Mouse (Mus musculus): ENCODE data around the gene Lilra6. TPM values are rescaled to one million over a fixed set of nuclear protein-coding genes. Genes with fewer than 3 reads are reported as not detected.
"Not testable (repeated sequence)": the region's sequence is repeated elsewhere in the genome, so short reads cannot be mapped to it uniquely, and the experiment has no call there.

Lilra6 gene
- polyA plus RNA-seq, 1 experiment: 2.2 TPM

- TF ChIP-seq CTCF (IDR thresholded peaks at IDR 0.05; ENCODE audit: borderline replicate concordance, control insufficient read depth, extremely low read depth, insufficient read depth, low read length, poor library complexity): no peak
- TF ChIP-seq POLR2A (IDR thresholded peaks at IDR 0.05; ENCODE audit: control insufficient read depth, extremely low read depth, insufficient read depth, low read length, poor library complexity): no peak
- no peaks in the 10 kb centered on the region for H3K4me1 ChIP-seq (replicated peaks; ENCODE audit: control insufficient read depth, insufficient read depth, low read length)
- no peak for DNase-seq
- H3K4me3 ChIP-seq (ENCODE audit: control insufficient read depth, insufficient read depth, low read length): no peak overlapping the region
- no peaks in the 10 kb centered on the region for H3K36me3 ChIP-seq (ENCODE audit: control insufficient read depth, insufficient read depth, low read length)
- WGBS: 66% methylated on average over 1 of the region's 1 CpGs
- H3K27ac ChIP-seq (ENCODE audit: control insufficient read depth, insufficient read depth, low read length): no peak overlapping the region
- H3K27me3 ChIP-seq (ENCODE audit: control insufficient read depth, insufficient read depth, low read length): no peaks in the 10 kb centered on the region
These were observed 24.7 kb upstream of the Lilra6 start for GRCm38 (mm10) chr7:3939866-3940525.

GRCm38 (mm10) chr7:3935473-3935872 is 20.2 kb upstream of the Lilra6 start:
- H3K36me3 ChIP-seq (ENCODE audit: control insufficient read depth, insufficient read depth, low read length); H3K27ac ChIP-seq (ENCODE audit: control insufficient read depth, insufficient read depth, low read length); H3K4me1 ChIP-seq (replicated peaks; ENCODE audit: control insufficient read depth, insufficient read depth, low read length); DNase-seq; H3K27me3 ChIP-seq (ENCODE audit: control insufficient read depth, insufficient read depth, low read length); H3K4me3 ChIP-seq (ENCODE audit: control insufficient read depth, insufficient read depth, low read length): not testable (repeated sequence)

GRCm38 (mm10) chr7:3903704-3904103 is 11.6 kb downstream of the Lilra6 start:
- H3K4me1 ChIP-seq (replicated peaks; ENCODE audit: control insufficient read depth, insufficient read depth, low read length): no peaks in the 10 kb centered on the region
- WGBS: 3% methylated on average over 1 of the region's 1 CpGs
- H3K27ac ChIP-seq (ENCODE audit: control insufficient read depth, insufficient read depth, low read length): no peak overlapping the region
- no peaks in the 10 kb centered on the region for H3K36me3 ChIP-seq (ENCODE audit: control insufficient read depth, insufficient read depth, low read length)
- TF ChIP-seq CTCF (IDR thresholded peaks at IDR 0.05; ENCODE audit: borderline replicate concordance, control insufficient read depth, extremely low read depth, insufficient read depth, low read length, poor library complexity) (no peak), POLR2A (IDR thresholded peaks at IDR 0.05; ENCODE audit: control insufficient read depth, extremely low read depth, insufficient read depth, low read length, poor library complexity) (no peak)
- DNase-seq: no peak
- H3K27me3 ChIP-seq (ENCODE audit: control insufficient read depth, insufficient read depth, low read length): no peaks in the 10 kb centered on the region
- no peak overlapping the region for H3K4me3 ChIP-seq (ENCODE audit: control insufficient read depth, insufficient read depth, low read length)

DNA sequence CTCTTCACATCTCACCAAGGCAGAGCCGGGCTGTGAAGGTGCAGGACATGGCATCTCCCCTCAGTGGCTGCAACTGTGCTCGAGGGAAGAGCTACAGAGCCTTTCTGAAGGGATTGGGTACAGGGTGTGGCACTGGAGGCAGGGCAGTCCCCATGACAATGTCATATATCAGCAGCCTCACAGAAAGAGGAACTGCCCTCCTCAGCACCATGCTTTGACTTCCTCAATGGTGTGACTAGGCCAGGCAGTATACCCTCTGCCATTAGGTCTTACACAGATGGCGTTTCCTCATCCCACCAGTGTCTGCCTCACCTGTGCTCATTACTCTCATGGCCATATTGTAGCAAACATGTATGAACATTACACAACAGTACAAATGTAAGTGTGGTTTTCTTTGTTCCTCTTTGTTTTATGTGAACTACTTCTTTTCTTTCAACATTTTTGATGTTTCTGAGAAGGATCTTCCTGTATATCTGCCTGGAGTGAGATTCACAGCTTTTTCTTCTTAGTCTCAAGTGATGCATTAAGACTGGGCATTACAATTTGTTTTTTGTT is 17.2 kb downstream of the Lilra6 start, which contains the start of gene Gm14548:
Gm14548 (minus strand) TSS at position 85 of the 555 bp plus-strand sequence.
- not testable (repeated sequence) for H3K36me3 ChIP-seq (ENCODE audit: control insufficient read depth, insufficient read depth, low read length); H3K27ac ChIP-seq (ENCODE audit: control insufficient read depth, insufficient read depth, low read length); DNase-seq; H3K4me1 ChIP-seq (replicated peaks; ENCODE audit: control insufficient read depth, insufficient read depth, low read length); H3K27me3 ChIP-seq (ENCODE audit: control insufficient read depth, insufficient read depth, low read length); H3K4me3 ChIP-seq (ENCODE audit: control insufficient read depth, insufficient read depth, low read length)
- WGBS: 7% methylated on average over 3 of the region's 3 CpGs

GRCm38 (mm10) chr7:3875032-3875431 is 40.3 kb downstream of the Lilra6 start:
- H3K4me3 ChIP-seq (ENCODE audit: control insufficient read depth, insufficient read depth, low read length); DNase-seq; H3K27me3 ChIP-seq (ENCODE audit: control insufficient read depth, insufficient read depth, low read length); H3K36me3 ChIP-seq (ENCODE audit: control insufficient read depth, insufficient read depth, low read length); H3K4me1 ChIP-seq (replicated peaks; ENCODE audit: control insufficient read depth, insufficient read depth, low read length); H3K27ac ChIP-seq (ENCODE audit: control insufficient read depth, insufficient read depth, low read length): not testable (repeated sequence)
- no CpG with 5 or more reads among the region's 1 CpGs for WGBS

Other genes with a start within 250 kb of the Lilra6 start
- 4.3 and 4.9 TPM in 2 replicates for gene Leng1, start 249.7 kb downstream of the Lilra6 start, polyA plus RNA-seq (2012; rRNA removed)
- gene Tmc4, start 237.9 kb downstream of the Lilra6 start, polyA plus RNA-seq (2012; rRNA removed): 21.7 and 27.9 TPM in 2 replicates
- gene Tsen34, start 222.6 kb downstream of the Lilra6 start, polyA plus RNA-seq (2012; rRNA removed): 53.6 and 57.6 TPM in 2 replicates
- 75.5 and 82.5 TPM in 2 replicates for gene Mboat7, start 222.0 kb downstream of the Lilra6 start, polyA plus RNA-seq (2012; rRNA removed)
- gene Rps9, start 211.5 kb downstream of the Lilra6 start, polyA plus RNA-seq (2012; rRNA removed): 2,860 and 2,943 TPM in 2 replicates
- 17.5 and 20.0 TPM in 2 replicates for gene Pirb, start 195.1 kb downstream of the Lilra6 start, polyA plus RNA-seq (2012; rRNA removed)
- gene Gm15448, start 89.8 kb downstream of the Lilra6 start, polyA plus RNA-seq (2012; rRNA removed): 0.41 and 0.59 TPM in 2 replicates
- 1.1 and 2.0 TPM in 2 replicates for gene Pira2, start 70.5 kb downstream of the Lilra6 start, polyA plus RNA-seq (2012; rRNA removed)
- gene Gm14548, start 17.4 kb downstream of the Lilra6 start, polyA plus RNA-seq (2012; rRNA removed): 1.5 and 3.3 TPM in 2 replicates
- 11.0 and 12.9 TPM in 2 replicates for gene Lair1, start 147.7 kb upstream of the Lilra6 start, polyA plus RNA-seq (2012; rRNA removed)
- gene Ttyh1, start 203.9 kb upstream of the Lilra6 start, polyA plus RNA-seq (2012; rRNA removed): 1.1 and 1.8 TPM in 2 replicates
- 1,109 and 1,332 TPM in 2 replicates for gene Leng8, start 221.5 kb upstream of the Lilra6 start, polyA plus RNA-seq (2012; rRNA removed)
- 10.5 and 11.5 TPM in 2 replicates for gene Leng9, start 234.9 kb upstream of the Lilra6 start, polyA plus RNA-seq (2012; rRNA removed)
- 6.5 and 9.7 TPM in 2 replicates for gene Cdc42ep5, start 249.4 kb upstream of the Lilra6 start, polyA plus RNA-seq (2012; rRNA removed)

Measured in thymus, adult 2 months (tissue).